Mouse (Mus musculus): ENCODE measurements around the gene Cntln.

DNA sequence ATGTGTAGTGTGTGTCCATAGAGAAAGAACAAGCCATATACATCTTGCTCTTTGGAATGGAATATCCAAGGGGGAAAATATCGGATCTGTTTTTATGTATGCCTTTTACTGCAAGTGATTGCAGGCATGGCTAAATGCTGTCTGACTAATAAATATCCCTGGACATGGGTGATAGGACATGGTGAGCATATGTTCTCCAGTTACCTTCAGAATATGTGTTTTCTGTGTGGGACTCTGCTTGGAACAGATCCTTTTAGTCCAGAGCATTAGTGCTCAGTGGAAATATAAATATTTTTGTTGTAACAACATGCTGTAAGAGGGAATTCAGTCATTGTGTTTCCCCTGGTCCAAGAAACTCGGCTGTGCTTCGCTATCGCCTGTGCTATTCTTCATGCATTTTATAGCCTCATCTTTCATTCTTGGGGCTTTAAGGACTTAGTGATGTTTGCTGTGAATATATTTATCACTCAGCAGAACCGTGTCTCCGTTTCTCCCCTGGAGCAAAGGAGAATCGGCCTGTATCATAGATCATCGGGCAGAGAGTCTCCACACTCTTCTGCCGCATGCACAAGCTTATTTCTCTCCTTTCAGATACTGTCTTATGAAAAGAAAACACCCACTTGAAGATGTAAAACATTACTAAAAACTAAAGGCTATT is 294.4 kb downstream of the Cntln start:
- TF ChIP-seq CTCF (IDR thresholded peaks at IDR 0.05; ENCODE audit: insufficient read depth, low read depth, low read length) (no peak), POLR2A (IDR thresholded peaks at IDR 0.05; ENCODE audit: insufficient read depth, low read depth, low read length) (no peak)
